Mouse (Mus musculus): ENCODE measurements around the gene Ywhae.
A peak's percentile ranks its signal among the peaks of the same experiment; 100 is the strongest.

GRCm38 (mm10) chr11:75781919-75782318 lies 49.2 kb downstream of the Ywhae start:
- peak; percentile 69 for TF ChIP-seq CTCF (IDR thresholded peaks at IDR 0.05; ENCODE audit: control insufficient read depth, insufficient read depth, low read length)
- TF ChIP-seq POLR2A (IDR thresholded peaks at IDR 0.05; ENCODE audit: borderline replicate concordance, control insufficient read depth, low read depth, low read length), result no peak
